Mouse (Mus musculus) central nervous system, embryonic 18 days (tissue): Measurements from ENCODE around the gene Nkx2-9. TPM values are rescaled to one million over a fixed set of nuclear protein-coding genes. Genes with fewer than 3 reads are reported as not detected.

Source experiments
- polyA plus RNA-seq: library from polyadenylated mRNA; depleted of rRNA; stranded (reverse); fragments of >200 nt; gene quantifications from 2 replicates; pipeline ENCODE4 v1.2.3, GENCODE M21; 2012; rRNA removed

The Nkx2-9 gene
- 0.07 TPM in 1 of 2 replicates, not detected in the other for polyA plus RNA-seq

GRCm38 (mm10) chr12:56612761-56613437, at the start of gene Nkx2-9:
Gene Nkx2-9 (minus strand): TSS chr12:56613284.

Other genes starting within 250 kb of the Nkx2-9 start
- 11.6 and 19.1 TPM in 2 replicates for gene Nkx2-1, start 76.4 kb downstream of the Nkx2-9 start, polyA plus RNA-seq
- gene Pax9, start 78.5 kb upstream of the Nkx2-9 start, polyA plus RNA-seq: 0.03 and 0.15 TPM in 2 replicates